Mouse (Mus musculus) midbrain, postnatal 0 days (tissue): ENCODE results near the gene 4930558C23Rik. TPM values are rescaled to one million over a fixed set of nuclear protein-coding genes. Genes with fewer than 3 reads are reported as not detected.
"Not testable (repeated sequence)": the region's sequence is repeated elsewhere in the genome, so short reads cannot be mapped to it uniquely, and the experiment has no call there.

ENCODE experiments used
- ATAC-seq: fragments of 200-750 bp; cut with Nextera tagmentation; 2 replicates; pipeline ENCODE4 v1.8.0; 2017; ENCODE audit warnings: moderate number of reproducible peaks, mild to moderate bottlenecking, moderate TSS enrichment, moderate library complexity; ENCODE audit not compliant: low FRiP score
- DNase-seq: peaks from one replicate; pipeline ENCODE4 v3.0.0-alpha.2; 2015; ENCODE audit warnings: low spot score
- H3K27ac ChIP-seq: fragments of 300-500 bp; sonication (generic); 2 replicates; pipeline ENCODE4 v1.5.1; 2014; ENCODE audit warnings: low read depth, mild to moderate bottlenecking, low read length, mixed read lengths
- H3K27me3 ChIP-seq: fragments of 300-500 bp; sonication (generic); 2 replicates; pipeline ENCODE4 v1.6.1; 2014; ENCODE audit warnings: low read length, control low read depth, mixed read lengths; ENCODE audit not compliant: insufficient read depth
- H3K36me3 ChIP-seq: fragments of 300-500 bp; sonication (generic); 2 replicates; pipeline ENCODE4 v1.6.1; 2014; ENCODE audit warnings: low read length, control low read depth, mixed read lengths; ENCODE audit not compliant: insufficient read depth
- H3K4me1 ChIP-seq: fragments of 300-500 bp; sonication (generic); 2 replicates; pipeline ENCODE4 v1.6.1; 2014; ENCODE audit warnings: mild to moderate bottlenecking, control low read depth, antibody characterized with exemption, low read length, mixed read lengths; ENCODE audit not compliant: insufficient read depth
- H3K4me2 ChIP-seq: fragments of 300-500 bp; sonication (generic); 2 replicates; pipeline ENCODE4 v1.6.1; 2014; ENCODE audit warnings: low read depth, mild to moderate bottlenecking, low read length, mixed read lengths; ENCODE audit not compliant: poor library complexity, severe bottlenecking
- H3K4me3 ChIP-seq: fragments of 300-500 bp; sonication (generic); 2 replicates; pipeline ENCODE4 v1.5.1; 2014; ENCODE audit warnings: low read depth, mild to moderate bottlenecking, low read length, moderate library complexity
- H3K9ac ChIP-seq: fragments of 300-500 bp; sonication (generic); replicated peaks from 2 replicates; pipeline ENCODE4 v1.6.1; 2014; ENCODE audit warnings: mild to moderate bottlenecking, low read length, moderate library complexity, mixed read lengths; ENCODE audit not compliant: poor library complexity, severe bottlenecking
- H3K9me3 ChIP-seq: fragments of 300-500 bp; sonication (generic); 2 replicates; pipeline ENCODE4 v1.6.1; 2016; ENCODE audit warnings: low read length, control low read depth
- CTCF ChIP-seq: IDR thresholded peaks from 2 replicates; pipeline ENCODE4 v1.5.1; 2016; ENCODE audit warnings: antibody characterized with exemption, mild to moderate bottlenecking
- WGBS: fragments of 180-500 bp; shearing (Covaris S2); extraction: QIAGEN DNeasy Blood & Tissue Kit; methylation state at CpG from one replicate; pipeline ENCODE4 v1.1.7; 2014; 5-methylcytosine and 5-hydroxymethylcytosine counted together
- polyA plus RNA-seq: library from polyadenylated mRNA; unstranded; fragments of >200 nt; fragmentation: Nextera tagmentation; extraction: Ambion mirVana; gene quantifications from 2 replicates; pipeline ENCODE4 v1.2.1, GENCODE M21; 2015
- total RNA-seq: library from RNA; depleted of rRNA; stranded (reverse); fragments of >200 nt; gene quantifications from 2 replicates; pipeline ENCODE4 v1.2.3, GENCODE M21; 2014

The 4930558C23Rik gene
- total and polyA plus RNA-seq, 2 experiments from 2014 or later = not detected

DNA sequence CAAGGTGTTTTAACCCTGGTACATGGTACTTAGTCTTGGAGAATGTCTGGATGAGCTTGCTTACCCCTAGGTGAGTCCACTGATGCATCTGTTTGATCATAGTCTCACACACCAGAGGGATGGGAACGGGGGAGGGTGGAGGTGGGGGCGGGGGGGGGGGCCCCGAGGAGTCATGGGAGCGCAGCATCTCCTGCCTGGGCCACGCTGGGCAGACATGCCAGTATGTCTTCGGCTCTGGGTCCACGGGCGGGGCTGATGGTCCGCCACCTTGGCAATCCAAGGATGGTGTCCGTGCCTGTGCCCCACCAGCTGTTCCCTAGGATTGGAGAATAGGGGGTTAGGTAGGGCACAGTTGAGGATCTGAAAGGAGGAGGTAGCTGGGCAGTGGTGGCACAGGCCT is 29.4 kb downstream of the 4930558C23Rik start:
- Histone ChIP-seq H3K4me1 (no peaks in the 10 kb centered on the region), H3K9me3 (no peaks in the 10 kb centered on the region), H3K9ac (no peak overlapping the region), H3K4me2 (no peak overlapping the region), H3K4me3 (no peak overlapping the region), H3K36me3 (no peaks in the 10 kb centered on the region), H3K27ac (no peak overlapping the region), H3K27me3 (no peaks in the 10 kb centered on the region)
- DNase-seq (no peak), ATAC-seq (no peak)
- 87% methylated on average over 10 of the region's 10 CpGs for WGBS
- no peak for TF ChIP-seq CTCF

DNA sequence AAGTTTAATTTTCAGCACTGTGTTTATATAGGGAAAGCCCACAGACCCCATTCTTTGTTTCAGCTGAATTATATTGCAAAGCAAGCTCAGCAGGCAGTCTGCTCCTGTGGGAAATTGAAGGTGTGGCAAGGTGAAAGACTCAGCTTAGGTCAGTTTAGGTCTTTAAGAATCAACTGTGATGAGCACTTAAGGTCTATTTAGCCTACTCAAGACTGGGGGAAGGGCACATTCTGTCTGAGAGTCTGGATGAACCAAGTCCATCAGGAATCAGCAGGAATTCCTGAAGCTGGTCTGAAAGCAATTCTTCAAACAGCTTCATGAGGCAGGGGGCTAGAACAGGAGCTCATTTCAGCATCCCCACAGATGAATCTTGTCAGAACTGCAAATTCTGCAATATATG is 32.5 kb downstream of the 4930558C23Rik start:
- H3K4me2 ChIP-seq = no peak overlapping the region
- H3K4me3 ChIP-seq = no peak overlapping the region
- TF ChIP-seq CTCF = no peak
- no peak overlapping the region for H3K27ac ChIP-seq
- DNase-seq = no peak
- H3K4me1 ChIP-seq = no peaks in the 10 kb centered on the region
- no peak overlapping the region for H3K9ac ChIP-seq
- ATAC-seq = no peak
- H3K27me3 ChIP-seq = no peaks in the 10 kb centered on the region
- no peaks in the 10 kb centered on the region for H3K36me3 ChIP-seq
- H3K9me3 ChIP-seq = no peaks in the 10 kb centered on the region

DNA sequence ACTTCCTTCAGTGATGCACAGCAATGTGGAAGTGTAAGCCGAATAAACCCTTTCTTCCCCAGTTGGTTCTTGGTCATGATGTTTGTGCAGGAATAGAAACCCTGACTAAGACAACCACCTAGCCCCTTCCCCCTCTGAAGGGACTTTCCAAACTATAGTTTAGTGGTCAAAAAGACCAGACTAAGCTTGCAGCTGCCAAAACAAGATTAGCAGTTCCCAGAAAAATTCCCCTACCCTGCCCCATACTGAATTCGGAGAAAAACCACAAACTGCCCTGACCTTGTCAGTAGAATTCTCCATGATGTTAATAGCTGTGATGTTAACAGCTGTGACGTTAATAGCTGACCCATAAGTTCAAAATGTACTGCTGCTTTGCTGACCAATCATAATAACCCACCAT is 42.4 kb downstream of the 4930558C23Rik start:
- H3K4me1 ChIP-seq, DNase-seq, H3K4me3 ChIP-seq, H3K4me2 ChIP-seq, H3K9me3 ChIP-seq, H3K27ac ChIP-seq, H3K27me3 ChIP-seq, H3K9ac ChIP-seq, ATAC-seq, H3K36me3 ChIP-seq: not testable (repeated sequence)
- WGBS = 82% methylated on average over 3 of the region's 3 CpGs

DNA sequence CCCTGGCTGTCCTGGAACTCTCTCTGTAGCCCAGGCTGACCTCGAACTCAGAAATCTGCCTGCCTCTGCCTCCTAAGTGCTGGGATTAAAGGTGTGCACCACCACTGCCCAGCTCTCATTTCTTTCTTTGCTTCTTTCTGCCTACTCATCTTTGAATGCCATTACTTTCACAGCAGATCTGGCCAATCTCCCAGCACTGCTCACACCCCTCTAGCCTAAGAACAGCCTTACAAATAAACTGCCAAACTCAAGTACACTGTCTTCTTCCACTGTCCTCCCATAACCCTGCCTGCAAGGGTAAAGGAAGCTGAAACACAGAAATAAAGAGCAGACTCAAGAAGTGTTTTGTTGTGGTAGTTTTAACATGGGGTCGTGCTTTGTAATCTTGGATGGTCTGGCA is 44.9 kb downstream of the 4930558C23Rik start:
- ATAC-seq (no peak), DNase-seq (no peak)
- peaks cover 11% of the 10 kb centered on the region; the same call in 1 of the 2 replicates for H3K36me3 ChIP-seq
- no peak overlapping the region for H3K4me3 ChIP-seq
- no peak overlapping the region for H3K27ac ChIP-seq
- 0 out of 2 replicates have a peak, but pooled peaks cover 3% of the 10 kb centered on the region for H3K4me1 ChIP-seq
- no peak overlapping the region for H3K9ac ChIP-seq
- H3K9me3 ChIP-seq = no peaks in the 10 kb centered on the region
- WGBS = 97% methylated on average over 2 of the region's 2 CpGs
- H3K27me3 ChIP-seq = no peaks in the 10 kb centered on the region
- no peak overlapping the region for H3K4me2 ChIP-seq
- TF ChIP-seq CTCF = no peak

DNA sequence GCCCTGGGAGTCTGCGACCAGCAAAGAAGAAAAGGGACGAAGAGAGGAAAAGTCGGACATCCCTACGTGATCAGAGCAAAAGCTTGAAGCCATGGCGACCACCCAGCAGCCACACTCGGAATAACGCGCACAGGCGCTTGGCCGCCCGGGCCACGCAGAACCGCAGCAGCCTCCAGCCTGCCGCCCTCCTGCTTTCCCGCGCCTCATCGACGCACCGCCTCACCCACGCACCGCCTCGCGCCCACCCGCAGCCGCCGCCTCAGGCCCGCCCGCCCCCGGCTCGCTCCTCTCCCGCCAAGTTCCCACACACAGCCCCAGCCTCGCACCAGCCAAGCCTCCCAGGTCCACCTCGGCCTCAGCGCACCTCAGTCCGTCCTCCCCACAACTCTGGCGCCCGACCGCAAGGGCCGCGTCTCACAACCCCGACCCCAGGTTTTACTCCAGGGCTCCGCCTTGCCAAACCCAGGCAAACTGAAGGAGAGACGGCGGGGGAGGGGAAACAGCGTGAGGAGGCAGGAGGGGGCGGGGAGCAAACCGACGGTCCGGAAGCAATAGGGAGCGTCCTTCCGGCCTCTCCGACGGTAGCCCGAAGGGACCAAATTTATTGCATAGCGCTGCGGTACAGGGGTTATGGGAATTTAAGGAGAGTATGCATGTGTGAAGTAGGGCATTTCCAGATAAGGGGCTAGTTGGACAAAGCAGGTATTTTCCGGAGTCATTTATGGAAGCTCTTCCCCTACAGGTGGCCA is 45.8 kb downstream of the 4930558C23Rik start, which contains the start of gene Setdb1:
Gene Setdb1 (minus strand): TSS at position 502 of the 749 bp plus-strand sequence.
- peak within 1 kb of the TSS; percentile 35 for H3K4me2 ChIP-seq
- peak within 1 kb of the TSS; percentile 41 for H3K4me3 ChIP-seq
- DNase-seq (peak; percentile 98), ATAC-seq (peak; percentile 94)
- H3K27ac ChIP-seq, H3K4me1 ChIP-seq, H3K9me3 ChIP-seq, H3K27me3 ChIP-seq: not testable (repeated sequence)
- WGBS = under 1% methylated on average over 27 of the region's 57 CpGs
- 0 out of 2 replicates have a peak within 1 kb of the TSS, but pooled peaks have one; percentile 44 for H3K9ac ChIP-seq
- H3K36me3 ChIP-seq = peaks cover 13% of the 10 kb centered on the region; the same call in 1 of the 2 replicates

DNA sequence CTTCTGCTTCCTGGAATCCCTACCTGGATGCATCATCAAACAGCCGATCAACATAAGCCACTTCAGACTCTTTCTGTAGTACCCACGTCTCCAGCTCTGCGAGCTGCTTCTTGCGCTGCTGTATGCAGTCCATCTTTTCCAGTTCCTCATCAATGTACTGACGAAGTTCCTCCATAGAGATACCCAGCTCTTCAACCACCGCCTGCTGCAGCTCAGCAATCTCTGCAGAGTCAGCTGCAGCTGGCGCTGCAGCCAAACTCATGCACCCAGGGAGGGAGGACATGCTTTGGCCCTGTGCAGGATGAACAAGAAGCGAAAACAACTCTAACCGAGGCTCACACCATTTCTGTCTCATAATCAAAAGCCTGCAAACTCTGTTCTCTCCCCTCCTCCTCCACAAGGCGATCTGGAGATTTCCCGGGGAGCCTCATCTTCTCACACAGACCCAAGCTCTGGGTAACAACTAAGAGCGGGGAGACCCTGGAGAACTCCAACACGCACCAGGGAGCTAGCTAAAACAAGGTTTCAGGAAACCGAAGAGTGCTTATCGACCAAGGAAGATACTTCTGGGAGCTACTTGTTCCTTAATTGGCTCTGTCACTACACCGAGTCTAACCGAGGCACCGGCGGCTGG is 46.6 kb downstream of the 4930558C23Rik start:
- Histone ChIP-seq H3K36me3 (peaks cover 13% of the 10 kb centered on the region; the same call in 1 of the 2 replicates), H3K4me2 (peak overlapping the region; percentile 35; the same call in 1 of the 2 replicates), H3K4me3 (peak overlapping the region; percentile 41)
- not testable (repeated sequence) for H3K27me3 ChIP-seq, DNase-seq, H3K9me3 ChIP-seq, H3K4me1 ChIP-seq, H3K27ac ChIP-seq, H3K9ac ChIP-seq
- 0 out of 2 replicates have a peak, but pooled peaks have one; percentile 5 for ATAC-seq
- WGBS = 25% methylated on average over 8 of the region's 19 CpGs
